Mouse (Mus musculus) urinary bladder, postnatal 36 days (tissue): ENCODE results near the gene Tcf15.

Experiments
- DNase-seq, 2 experiments: peaks; one replicate each; pipeline ENCODE4 v3.0.0; 2022; ENCODE audit warnings: low spot score in 2 of 2, mixed read lengths in 1 of 2

Gene Tcf15

DNA sequence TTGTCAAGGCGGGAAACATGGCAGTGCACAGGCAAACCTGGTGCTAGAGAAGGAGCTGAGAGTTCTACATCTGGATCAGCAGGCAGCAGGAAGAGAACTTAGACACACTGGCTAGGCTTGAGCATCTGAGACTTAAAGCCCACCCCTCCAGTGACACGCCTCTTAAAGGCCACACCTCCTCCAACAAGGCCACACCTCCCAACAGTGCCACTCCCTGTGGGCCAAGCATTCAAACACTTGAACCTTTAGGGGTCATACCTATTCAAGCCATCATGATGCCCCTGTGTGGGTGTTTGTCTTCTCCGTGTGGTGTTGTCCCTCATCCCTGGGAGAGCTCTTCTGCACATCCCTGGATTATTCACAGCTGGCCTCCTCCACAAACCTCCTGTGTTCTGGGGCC is 31.5 kb downstream of the Tcf15 start:
- no peak for DNase-seq

DNA sequence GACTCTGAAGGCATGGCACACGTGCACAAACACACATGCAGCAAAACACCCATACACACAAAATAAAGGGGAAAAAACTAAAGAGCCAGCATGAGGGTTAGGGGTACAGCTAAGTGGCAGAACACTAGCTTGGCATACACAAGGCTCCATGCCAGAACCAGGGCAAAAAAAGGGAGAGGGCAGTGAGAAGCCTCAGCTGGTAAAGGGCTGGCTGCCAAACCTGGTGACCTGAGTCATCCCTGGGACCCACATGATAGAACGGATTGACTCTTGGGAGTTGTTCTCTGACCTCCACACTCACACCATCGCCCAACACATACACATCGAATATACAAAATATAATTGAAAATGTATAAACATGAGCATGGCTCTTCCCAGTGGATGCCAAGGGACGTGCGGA is 33.3 kb downstream of the Tcf15 start:
- DNase-seq, result no peak

DNA sequence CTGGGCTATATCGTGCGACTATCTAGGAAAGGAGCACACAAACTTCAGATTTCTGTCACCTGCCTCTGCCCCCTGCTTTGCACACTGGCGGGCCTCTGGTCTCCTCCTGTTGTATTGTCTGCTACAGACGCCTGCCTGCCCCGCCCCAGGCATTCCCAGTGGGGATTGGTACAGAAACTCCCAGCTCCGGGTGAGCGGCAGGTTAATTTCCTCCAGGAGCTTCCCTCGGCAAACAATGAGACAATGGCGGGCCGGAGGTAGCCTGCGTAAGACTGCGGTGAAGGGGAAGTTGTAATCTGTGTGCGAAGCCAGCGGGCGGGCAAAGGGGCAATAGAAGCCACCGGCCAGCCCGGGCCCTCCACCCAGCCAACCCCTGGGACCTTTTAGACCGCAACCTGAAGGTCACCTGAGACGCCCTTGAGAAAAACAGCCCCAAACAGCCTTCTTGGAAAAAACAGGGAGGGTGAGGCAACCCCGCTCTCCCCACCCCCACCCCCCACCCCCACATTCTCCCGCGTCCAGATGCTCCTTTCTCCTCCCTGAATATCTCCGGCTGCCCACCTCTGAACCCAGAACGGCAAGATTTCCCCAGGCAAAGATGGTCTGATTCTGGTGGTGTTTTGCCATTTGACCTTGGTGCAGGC is 33.9 kb downstream of the Tcf15 start:
- DNase-seq, result peak in 1 of 2 experiments; percentile 55

DNA sequence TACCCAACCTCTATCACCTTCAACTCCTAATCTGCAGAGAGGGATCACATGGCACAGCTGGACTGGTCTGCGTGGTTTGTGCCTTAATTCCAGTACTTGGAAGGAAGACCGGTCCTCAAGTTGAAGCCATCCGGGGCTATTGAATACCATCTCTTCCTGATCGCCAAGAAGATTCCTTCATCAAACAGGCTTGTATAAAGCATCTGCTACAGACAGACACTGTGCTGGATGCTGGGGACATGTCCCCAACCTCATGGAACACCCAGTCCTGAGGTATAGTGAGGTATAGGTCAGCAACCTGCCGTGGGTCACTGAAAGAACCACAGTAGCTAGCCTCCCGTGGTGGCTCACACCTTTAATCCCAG is 34.4 kb downstream of the Tcf15 start:
- DNase-seq, result no peak

- no peak for DNase-seq
Measured at GRCm38 (mm10) chr2:152178345-152178744, 35.0 kb downstream of the Tcf15 start.

DNA sequence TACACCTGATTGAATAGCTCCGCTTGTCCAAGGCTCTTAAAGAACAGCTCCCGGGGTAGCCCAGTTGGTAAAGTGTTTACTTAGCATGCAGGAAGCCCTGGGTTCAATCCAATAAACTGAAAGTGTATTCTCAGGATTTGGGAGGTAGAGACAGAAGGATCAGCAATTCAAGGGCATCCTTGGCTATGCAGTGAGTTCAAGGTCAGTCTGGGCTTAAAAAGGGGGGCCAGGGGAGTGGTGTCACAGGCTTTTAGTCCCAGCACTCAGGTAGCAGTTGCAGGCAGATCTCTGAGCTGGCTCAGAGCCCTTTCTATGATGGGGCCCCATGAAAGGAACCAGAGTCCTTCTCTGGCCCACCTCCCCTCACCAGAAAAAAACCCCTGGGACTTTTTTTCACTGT is 35.9 kb downstream of the Tcf15 start:
- no peak for DNase-seq

DNA sequence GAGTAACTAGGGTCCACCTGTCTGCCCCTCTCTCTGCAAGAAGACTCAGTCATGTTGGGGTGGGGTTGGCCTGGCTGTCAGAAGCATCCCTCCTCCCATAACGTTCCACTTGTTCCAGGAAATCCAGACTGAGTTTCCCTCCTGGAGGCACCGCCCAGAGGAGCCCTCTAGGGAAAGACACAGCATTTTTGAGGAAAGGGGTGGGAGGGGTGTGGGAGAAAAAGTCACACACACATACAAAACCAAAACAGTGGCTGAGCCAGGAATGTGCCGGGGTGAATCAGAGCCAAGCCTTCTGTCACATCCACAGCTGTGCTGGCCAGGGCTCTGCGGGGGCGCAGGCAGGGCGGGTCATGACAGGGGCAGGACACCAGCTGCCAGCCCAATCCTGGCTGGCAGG is 37.0 kb downstream of the Tcf15 start:
- DNase-seq, result peak; percentile 7 to 67

GRCm38 (mm10) chr2:152187132-152187531 is 43.8 kb downstream of the Tcf15 start:
- no peak for DNase-seq

GRCm38 (mm10) chr2:152189213-152189612 is 45.9 kb downstream of the Tcf15 start:
- no peak for DNase-seq

DNA sequence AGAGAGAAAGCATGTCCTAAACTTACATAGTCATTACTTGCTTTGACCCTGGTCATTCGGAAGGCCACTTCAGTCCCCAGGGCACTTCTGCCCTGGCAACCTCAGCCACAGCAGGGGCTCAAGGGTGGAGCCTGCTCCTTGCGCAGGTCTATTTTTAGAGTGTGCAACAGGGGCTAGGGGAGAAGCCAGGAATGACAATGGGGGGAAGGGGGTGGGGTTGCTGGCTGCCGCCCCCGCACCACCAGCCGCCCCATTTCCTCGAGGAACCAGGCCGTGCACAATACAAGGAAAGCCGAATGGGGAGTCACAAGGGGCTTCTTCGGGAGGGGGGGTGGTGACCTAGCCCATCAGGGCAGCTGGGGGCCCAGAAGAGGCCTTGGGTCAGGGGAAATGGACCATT is 46.3 kb downstream of the Tcf15 start:
- DNase-seq, result no peak

- no peak for DNase-seq
Measured at GRCm38 (mm10) chr2:152190161-152190560, 46.8 kb downstream of the Tcf15 start.

DNA sequence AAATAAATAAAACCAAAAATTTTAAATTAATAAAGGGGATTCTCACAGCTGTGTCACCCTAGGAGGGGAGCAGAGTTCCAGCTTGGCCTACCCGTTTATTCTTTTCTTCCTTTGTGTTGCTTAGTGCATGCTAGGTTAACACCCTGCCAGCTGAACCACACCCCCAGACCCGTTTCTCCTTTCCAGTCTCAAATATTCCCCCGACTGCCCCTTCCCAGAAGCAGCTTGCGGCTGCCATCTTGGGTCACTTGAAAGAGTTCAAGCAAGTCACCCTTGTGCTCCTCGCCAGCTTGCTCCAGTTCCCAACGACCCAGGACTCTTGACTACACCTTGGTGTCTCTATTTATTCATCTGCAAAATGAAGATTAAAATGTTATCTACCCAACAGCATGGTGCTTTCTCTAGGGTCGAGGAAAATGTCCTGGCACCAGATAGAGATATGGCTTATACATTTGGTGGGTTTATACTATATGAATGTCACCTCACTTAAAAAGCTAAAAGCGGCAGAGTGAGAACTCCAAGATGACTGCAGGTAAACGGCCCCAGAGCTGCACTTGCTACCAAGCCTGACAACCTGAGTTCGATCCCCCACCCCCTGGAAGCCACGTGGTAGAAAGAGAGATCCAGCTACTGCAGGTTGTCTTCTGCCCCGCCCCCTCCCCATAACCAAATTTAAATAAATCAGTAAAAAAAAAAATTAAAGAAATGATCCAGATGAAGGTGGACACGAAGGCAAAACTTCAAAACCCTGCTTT is 49.4 kb downstream of the Tcf15 start:
- no peak for DNase-seq

DNA sequence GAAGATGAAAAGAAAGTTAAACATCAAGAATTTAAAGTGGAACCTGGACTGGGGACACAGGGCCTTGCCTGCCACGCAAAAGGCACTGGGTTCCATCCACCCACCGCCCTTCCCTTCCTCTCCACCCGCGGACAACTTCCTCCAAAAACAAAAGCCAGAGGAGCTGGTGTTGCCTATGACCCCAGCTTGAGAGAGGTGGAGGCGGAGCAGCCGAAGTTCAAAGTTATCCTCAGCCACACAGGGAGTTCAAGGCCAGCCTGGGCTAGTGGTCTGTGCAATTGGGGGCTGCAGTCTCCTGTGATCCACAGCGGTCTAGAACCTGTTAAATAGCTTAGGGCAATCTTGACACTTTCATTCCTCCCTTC is 50.0 kb downstream of the Tcf15 start:
- DNase-seq, result no peak

DNA sequence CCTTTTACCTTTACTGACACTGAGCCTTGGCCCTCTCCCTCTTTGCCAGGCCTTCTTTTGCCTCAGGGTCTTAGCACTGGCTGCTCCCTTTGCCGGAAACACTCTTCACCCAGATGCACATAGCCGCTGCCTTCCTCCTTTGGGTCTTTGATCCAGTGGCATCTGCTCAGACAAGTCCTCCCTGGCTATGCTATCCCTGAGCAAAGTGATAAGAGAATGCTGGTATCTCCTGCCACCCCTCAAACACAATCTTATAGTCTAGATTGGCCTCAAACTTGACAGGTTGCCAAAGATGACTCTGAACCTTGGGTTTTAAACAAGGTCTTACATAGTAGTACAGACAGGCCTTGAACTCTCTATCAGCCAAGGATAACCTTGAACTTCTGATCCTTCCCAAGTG is 51.2 kb downstream of the Tcf15 start:
- DNase-seq, result no peak

- DNase-seq, result no peak
Measured at GRCm38 (mm10) chr2:152196896-152197295, 53.5 kb downstream of the Tcf15 start.

- DNase-seq, result peak; percentile 26 to 47
Measured at GRCm38 (mm10) chr2:152197301-152197712, 53.9 kb downstream of the Tcf15 start.
